Mouse (Mus musculus): ENCODE data around the gene Fanci. TPM values are rescaled to one million over a fixed set of nuclear protein-coding genes. Genes with fewer than 3 reads are reported as not detected.

Gene Fanci
- polyA plus RNA-seq (2012; rRNA removed), result 0.33 and 0.34 TPM in 2 replicates

DNA sequence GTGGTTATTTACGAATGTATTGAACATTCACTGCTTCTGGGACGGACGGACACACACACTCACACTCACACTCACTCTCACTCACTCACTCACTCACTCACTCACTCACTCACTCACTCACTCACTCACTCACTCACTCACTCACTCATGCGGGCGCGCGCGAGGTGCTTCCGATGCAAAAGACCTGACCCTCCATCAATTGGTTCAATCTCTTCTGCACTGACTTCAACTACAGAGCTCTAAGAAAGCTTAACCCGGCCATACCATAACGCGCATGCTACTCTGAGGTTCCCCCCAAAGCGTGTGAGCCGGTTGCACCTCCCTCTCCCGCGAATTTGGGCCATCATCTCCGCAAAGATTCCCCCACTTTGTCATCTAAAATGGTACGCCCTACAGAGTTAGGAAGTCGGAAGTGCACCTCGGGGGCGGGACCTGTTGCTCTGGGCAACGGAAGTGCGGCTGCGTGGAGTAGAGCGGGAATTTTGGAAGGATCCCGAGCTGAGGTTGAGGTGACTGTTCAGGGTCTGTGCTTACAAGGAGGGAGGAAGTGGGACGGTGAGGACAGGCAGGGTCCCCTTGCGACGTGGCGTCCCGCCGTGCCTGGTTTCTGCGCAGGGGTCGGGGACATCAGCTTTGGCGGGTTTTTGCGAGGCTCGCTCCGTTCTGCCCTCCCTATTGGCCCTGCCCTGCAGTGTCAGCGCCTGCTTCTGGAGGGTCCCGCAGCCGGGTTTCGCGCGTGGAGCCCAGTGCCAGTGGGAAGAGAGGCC lies at the start of gene Fanci:
TSS of gene Fanci (plus strand) at position 47 of the 767 bp plus-strand sequence.
- WGBS, result under 1% methylated on average over 44 of the region's 44 CpGs
- peak; percentile 92 to 94 for DNase-seq
- no peaks in the 10 kb centered on the region for H3K4me1 ChIP-seq (ENCODE audit: control insufficient read depth, insufficient read depth, low read length)
- no peaks in the 10 kb centered on the region for H3K27me3 ChIP-seq (ENCODE audit: control insufficient read depth, insufficient read depth, low read length)
- TF ChIP-seq CTCF (IDR thresholded peaks at IDR 0.05; ENCODE audit: borderline replicate concordance, insufficient read depth, low read depth, low read length), result no peak
- TF ChIP-seq POLR2A (IDR thresholded peaks at IDR 0.05; ENCODE audit: borderline replicate concordance, insufficient read depth, low read length), result peak; percentile 25; the same call in 1 of the 2 replicates
- peak within 1 kb of the TSS; percentile 44; the same call in 1 of the 2 replicates for H3K27ac ChIP-seq (ENCODE audit: insufficient read depth, low read length)
- peak within 1 kb of the TSS; percentile 88 for H3K4me3 ChIP-seq (replicated peaks; ENCODE audit: insufficient read depth, low read depth, low read length)

DNA sequence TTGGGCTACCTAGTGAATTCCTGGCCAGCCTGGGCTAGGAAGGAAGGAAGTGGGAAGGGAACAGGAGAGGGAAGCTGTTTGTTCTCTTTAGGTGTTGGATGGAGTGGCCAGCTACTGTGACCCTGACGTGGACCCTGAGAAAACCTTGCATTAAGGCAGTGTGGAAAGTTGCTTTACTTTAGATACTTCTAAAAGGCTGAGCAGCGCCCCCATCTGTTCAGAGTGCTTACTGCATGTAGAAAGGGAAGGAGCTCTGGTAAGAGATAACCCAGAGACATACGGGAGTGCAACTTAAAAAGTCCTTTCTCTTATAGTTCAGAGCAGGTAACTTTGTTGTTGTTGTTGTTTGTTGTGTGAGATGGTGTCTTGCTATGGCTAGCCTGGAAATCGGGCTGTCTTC lies 45.8 kb upstream of the Fanci start:
- Histone ChIP-seq H3K27ac (ENCODE audit: insufficient read depth, low read length) (no peak overlapping the region), H3K27me3 (ENCODE audit: control insufficient read depth, insufficient read depth, low read length) (no peaks in the 10 kb centered on the region), H3K4me1 (ENCODE audit: control insufficient read depth, insufficient read depth, low read length) (no peaks in the 10 kb centered on the region), H3K4me3 (replicated peaks; ENCODE audit: insufficient read depth, low read depth, low read length) (no peak overlapping the region)
- 50% methylated on average over 4 of the region's 4 CpGs for WGBS
- peak; percentile 21 to 44 for DNase-seq
- TF ChIP-seq CTCF (IDR thresholded peaks at IDR 0.05; ENCODE audit: borderline replicate concordance, insufficient read depth, low read depth, low read length), result peak; percentile 45; the same call in 1 of the 2 replicates
- TF ChIP-seq POLR2A (IDR thresholded peaks at IDR 0.05; ENCODE audit: borderline replicate concordance, insufficient read depth, low read length), result no peak

DNA sequence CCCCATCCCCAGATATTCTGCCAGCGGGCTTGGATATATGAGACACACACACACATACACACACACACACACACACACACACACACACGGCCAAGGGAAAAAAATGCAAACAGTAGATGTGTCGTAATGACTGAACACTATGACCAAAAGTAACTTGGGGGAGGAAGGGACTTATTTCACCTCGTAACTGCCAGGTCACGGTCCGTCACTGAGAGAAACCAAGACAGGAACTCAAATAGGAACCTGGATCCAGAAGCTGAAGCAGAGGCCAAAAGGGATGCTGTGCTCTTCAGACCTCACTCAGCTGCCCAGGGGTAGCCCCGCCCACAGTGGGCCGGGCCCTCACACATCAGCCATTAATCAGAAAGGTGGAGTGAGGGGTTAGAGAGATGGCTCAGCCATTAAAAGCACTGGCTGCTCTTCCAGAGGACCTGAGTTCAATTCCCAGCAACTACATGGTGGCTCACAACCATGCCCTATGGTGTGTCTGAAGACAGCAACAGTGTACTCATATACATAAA lies 45.1 kb upstream of the Fanci start:
- Histone ChIP-seq H3K27ac (ENCODE audit: insufficient read depth, low read length) (no peak overlapping the region), H3K4me3 (replicated peaks; ENCODE audit: insufficient read depth, low read depth, low read length) (no peak overlapping the region), H3K4me1 (ENCODE audit: control insufficient read depth, insufficient read depth, low read length) (no peaks in the 10 kb centered on the region), H3K27me3 (ENCODE audit: control insufficient read depth, insufficient read depth, low read length) (no peaks in the 10 kb centered on the region)
- TF ChIP-seq CTCF (IDR thresholded peaks at IDR 0.05; ENCODE audit: borderline replicate concordance, insufficient read depth, low read depth, low read length) (no peak), POLR2A (IDR thresholded peaks at IDR 0.05; ENCODE audit: borderline replicate concordance, insufficient read depth, low read length) (no peak)
- DNase-seq, result no peak
- 80% methylated on average over 8 of the region's 8 CpGs for WGBS

DNA sequence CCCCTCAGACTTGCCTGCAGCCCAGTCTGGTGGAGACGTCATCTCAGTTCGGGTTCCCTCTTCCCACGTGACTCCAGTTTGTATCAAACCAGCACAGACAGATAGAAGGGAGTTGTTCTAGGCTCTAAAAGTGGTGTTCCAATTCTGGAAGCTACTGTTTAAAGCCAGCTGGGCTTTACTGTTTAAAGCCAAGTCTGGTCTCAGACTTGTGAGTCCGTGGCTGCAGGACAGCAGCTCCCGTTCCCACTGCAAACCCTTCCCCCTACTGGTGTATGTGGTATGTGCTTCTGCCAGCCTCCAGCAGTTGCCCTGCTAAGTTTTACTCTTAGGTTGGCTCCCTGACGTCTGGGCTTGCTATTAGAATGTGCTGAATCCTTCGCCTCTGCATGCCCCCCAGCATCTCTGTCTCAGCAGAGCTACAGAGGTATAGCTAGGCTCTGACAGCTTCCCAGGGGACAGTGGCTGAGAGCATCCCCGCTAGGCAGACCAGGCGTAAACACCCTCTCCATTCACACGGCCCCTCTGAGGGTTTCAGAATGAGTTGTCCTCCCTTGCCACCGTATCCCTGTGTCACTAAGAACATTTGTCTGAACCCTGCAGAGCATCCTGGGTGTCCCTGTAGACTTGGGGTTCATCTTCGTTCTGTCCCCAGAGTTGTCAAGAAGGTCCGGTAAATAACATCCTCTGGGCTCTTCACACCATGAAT lies 44.5 kb upstream of the Fanci start:
- WGBS, result 63% methylated on average over 13 of the region's 13 CpGs
- H3K4me3 ChIP-seq (replicated peaks; ENCODE audit: insufficient read depth, low read depth, low read length), result no peak overlapping the region
- no peaks in the 10 kb centered on the region for H3K27me3 ChIP-seq (ENCODE audit: control insufficient read depth, insufficient read depth, low read length)
- H3K27ac ChIP-seq (ENCODE audit: insufficient read depth, low read length), result no peak overlapping the region
- no peaks in the 10 kb centered on the region for H3K4me1 ChIP-seq (ENCODE audit: control insufficient read depth, insufficient read depth, low read length)
- no peak for TF ChIP-seq POLR2A (IDR thresholded peaks at IDR 0.05; ENCODE audit: borderline replicate concordance, insufficient read depth, low read length)
- TF ChIP-seq CTCF (IDR thresholded peaks at IDR 0.05; ENCODE audit: borderline replicate concordance, insufficient read depth, low read depth, low read length), result no peak
- no peak for DNase-seq

DNA sequence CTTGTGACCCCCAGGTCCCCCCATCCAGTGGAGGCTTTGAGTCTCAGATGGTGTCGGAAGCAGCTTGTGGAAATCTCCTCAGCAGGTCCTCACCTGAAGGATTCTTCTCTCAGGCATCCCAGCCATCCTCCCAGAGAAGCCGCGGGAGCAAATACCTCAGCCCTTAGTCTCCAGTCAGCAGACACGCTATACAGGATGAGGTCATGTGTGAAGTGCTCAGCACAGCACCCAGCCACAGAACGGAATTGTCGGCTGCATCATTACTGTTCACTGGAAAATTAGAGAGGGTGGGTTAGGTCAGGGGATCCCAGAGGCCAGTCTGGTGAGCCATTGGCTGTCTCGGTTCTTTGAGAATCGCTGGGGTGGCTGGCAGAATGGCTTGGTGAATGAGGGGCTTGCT lies 42.9 kb upstream of the Fanci start:
- Histone ChIP-seq H3K4me1 (ENCODE audit: control insufficient read depth, insufficient read depth, low read length) (no peaks in the 10 kb centered on the region), H3K27ac (ENCODE audit: insufficient read depth, low read length) (no peak overlapping the region), H3K4me3 (replicated peaks; ENCODE audit: insufficient read depth, low read depth, low read length) (no peak overlapping the region), H3K27me3 (ENCODE audit: control insufficient read depth, insufficient read depth, low read length) (no peaks in the 10 kb centered on the region)
- DNase-seq, result no peak
- WGBS, result 89% methylated on average over 8 of the region's 8 CpGs
- TF ChIP-seq POLR2A (IDR thresholded peaks at IDR 0.05; ENCODE audit: borderline replicate concordance, insufficient read depth, low read length) (no peak), CTCF (IDR thresholded peaks at IDR 0.05; ENCODE audit: borderline replicate concordance, insufficient read depth, low read depth, low read length) (no peak)

DNA sequence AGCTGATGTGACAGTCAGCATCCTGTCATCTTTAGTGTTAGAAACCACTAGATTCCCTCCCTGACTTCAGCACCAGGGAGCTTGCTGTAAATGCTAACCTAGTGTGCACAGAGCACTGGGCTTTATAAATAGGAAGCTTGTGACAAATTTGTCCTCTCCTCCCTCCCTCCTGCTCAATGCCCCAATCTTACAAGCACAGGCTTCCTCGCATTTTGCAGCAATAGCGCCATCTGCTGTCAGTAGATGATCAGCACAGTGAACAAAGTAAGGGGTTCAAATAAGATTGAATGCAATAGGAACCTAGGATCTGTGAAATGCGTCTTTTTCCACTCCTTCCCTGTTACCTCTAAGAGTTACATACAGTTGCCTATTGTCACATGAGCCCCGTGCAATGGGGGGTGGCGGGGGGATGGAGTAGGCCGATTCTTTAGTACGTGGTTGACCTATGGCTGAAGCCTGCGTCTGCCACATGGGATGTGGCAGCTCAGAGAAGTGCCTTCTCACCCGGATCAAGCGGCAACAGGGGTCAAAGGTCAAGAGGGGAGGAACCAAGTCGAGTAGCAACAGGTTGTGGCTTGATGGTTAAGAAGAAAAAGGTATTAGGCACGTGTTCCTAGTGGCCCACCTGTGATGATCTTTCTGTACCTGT lies 41.9 kb upstream of the Fanci start:
- peak; percentile 70 to 78 for DNase-seq
- Histone ChIP-seq H3K4me3 (replicated peaks; ENCODE audit: insufficient read depth, low read depth, low read length) (no peak overlapping the region), H3K27ac (ENCODE audit: insufficient read depth, low read length) (no peak overlapping the region), H3K27me3 (ENCODE audit: control insufficient read depth, insufficient read depth, low read length) (no peaks in the 10 kb centered on the region), H3K4me1 (ENCODE audit: control insufficient read depth, insufficient read depth, low read length) (no peaks in the 10 kb centered on the region)
- no peak for TF ChIP-seq POLR2A (IDR thresholded peaks at IDR 0.05; ENCODE audit: borderline replicate concordance, insufficient read depth, low read length)
- peak; percentile 87 for TF ChIP-seq CTCF (IDR thresholded peaks at IDR 0.05; ENCODE audit: borderline replicate concordance, insufficient read depth, low read depth, low read length)
- WGBS, result 34% methylated on average over 12 of the region's 12 CpGs

DNA sequence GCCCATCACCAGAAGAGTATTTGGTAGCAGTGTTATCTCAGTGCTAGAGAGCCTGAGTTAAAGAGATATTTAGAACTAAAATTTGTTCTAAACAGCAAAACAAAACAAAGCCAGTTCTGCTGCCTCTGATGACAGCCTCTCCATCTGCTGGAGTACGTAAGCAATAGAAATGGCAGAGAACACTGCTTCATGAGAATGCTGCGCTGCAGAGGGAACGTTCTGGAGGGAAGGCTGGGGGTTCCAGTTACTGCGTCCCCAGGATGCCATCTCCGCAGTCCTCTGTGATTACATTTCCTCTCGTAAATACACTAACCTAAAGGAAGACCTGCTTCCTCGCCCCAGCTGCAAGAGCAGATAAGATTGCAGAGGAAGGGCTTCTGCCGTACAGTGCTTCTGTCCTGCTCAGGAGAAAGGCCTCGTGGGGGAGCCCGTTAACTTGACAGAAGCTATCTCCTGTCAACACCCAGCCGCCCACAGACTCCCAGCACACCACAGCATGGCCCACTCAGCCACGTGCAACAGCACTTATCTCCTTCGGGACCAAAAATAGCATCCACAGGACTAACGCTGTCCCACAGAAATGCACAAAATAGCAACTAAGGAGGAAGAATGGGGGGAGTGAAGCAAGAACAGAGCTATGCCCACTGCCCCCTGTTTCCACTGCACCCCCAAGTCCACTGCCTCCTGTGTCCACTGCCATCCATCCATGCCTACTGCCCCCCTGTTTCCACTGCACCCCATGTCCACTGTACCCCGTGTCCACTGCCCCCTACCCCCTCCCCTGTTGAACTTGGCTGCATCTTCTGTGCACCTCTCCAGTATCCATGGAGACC lies 33.2 kb upstream of the Fanci start:
- no peak for DNase-seq
- no peaks in the 10 kb centered on the region for H3K27me3 ChIP-seq (ENCODE audit: control insufficient read depth, insufficient read depth, low read length)
- H3K4me1 ChIP-seq (ENCODE audit: control insufficient read depth, insufficient read depth, low read length), result peaks cover 6% of the 10 kb centered on the region
- no peak for TF ChIP-seq CTCF (IDR thresholded peaks at IDR 0.05; ENCODE audit: borderline replicate concordance, insufficient read depth, low read depth, low read length)
- H3K4me3 ChIP-seq (replicated peaks; ENCODE audit: insufficient read depth, low read depth, low read length), result no peak overlapping the region
- WGBS, result 76% methylated on average over 15 of the region's 15 CpGs
- no peak overlapping the region for H3K27ac ChIP-seq (ENCODE audit: insufficient read depth, low read length)

All from cerebellum, adult 2 months (tissue).